Mouse (Mus musculus) brown adipose tissue, adult 24 weeks (tissue): ENCODE measurements around the gene Gm42906. TPM values are rescaled to one million over a fixed set of nuclear protein-coding genes. Genes with fewer than 3 reads are reported as not detected.

Source experiments
- H3K27ac ChIP-seq: fragments of 200-500 bp; replicated peaks from 2 replicates; pipeline ENCODE4 v1.5.1; 2012; ENCODE audit warnings: low read depth, mild to moderate bottlenecking, low read length
- H3K4me1 ChIP-seq: fragments of 200-500 bp; 2 replicates; pipeline ENCODE4 v1.6.1; 2012; ENCODE audit warnings: low read length, mixed read lengths; ENCODE audit not compliant: control insufficient read depth, insufficient read depth, insufficient read length
- H3K4me3 ChIP-seq: fragments of 200-500 bp; 2 replicates; pipeline ENCODE4 v1.5.1; 2012; ENCODE audit warnings: low read depth, mild to moderate bottlenecking, low read length, moderate library complexity; ENCODE audit not compliant: insufficient read depth
- polyA plus RNA-seq: library from polyadenylated mRNA; stranded (reverse); fragments of >200 nt; gene quantifications from 2 replicates; pipeline ENCODE4 v1.2.4, GENCODE M21; 2012; ENCODE audit not compliant: missing spikeins, insufficient read depth, insufficient read length

Gene Gm42906
- polyA plus RNA-seq, 1 experiment, result not detected

DNA sequence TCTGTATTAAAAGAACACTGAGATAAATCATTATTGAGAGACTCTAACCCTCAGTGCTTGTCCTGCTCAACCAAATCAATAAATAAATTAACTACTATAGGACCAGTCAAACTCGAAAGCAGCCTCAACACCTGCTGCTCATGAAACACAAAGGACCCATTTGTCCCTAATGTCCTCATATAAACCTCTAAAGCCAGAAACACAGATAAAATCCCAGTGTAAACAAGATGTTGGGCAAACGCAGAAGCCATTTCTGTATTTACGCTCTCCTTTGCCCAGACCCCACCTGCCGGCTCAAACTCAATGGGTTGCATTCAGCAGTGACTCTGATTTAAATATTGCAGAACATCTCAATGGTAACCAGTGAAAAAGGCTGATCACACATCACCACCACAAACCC is 131.7 kb downstream of the Gm42906 start:
- Histone ChIP-seq H3K27ac (no peak overlapping the region), H3K4me1 (no peaks in the 10 kb centered on the region), H3K4me3 (no peak overlapping the region)

GRCm38 (mm10) chr5:151293591-151293990 is 134.4 kb downstream of the Gm42906 start:
- Histone ChIP-seq H3K4me1 (no peaks in the 10 kb centered on the region), H3K4me3 (no peak overlapping the region), H3K27ac (no peak overlapping the region)

DNA sequence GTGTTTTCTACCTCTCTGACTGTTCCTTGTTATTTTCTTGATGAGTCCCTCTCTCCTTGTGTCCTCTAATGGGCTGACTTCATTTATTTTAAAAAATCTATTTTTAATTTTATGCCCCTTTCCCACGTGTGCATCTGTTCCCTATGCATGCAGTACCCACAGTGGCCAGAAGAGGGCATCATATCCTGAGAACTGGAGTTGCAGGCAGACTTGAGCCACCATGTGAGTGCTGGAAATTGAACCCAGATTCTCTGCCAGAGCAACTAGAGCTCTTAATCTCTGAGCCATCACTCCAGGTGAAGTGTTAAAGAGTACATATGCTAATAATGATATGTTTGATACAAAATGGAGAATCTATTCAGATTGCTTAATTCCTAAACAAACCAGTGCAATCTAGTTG is 135.7 kb downstream of the Gm42906 start:
- Histone ChIP-seq H3K27ac (no peak overlapping the region), H3K4me3 (no peak overlapping the region), H3K4me1 (no peaks in the 10 kb centered on the region)

- H3K27ac ChIP-seq, result no peak overlapping the region
- no peak overlapping the region for H3K4me3 ChIP-seq
- H3K4me1 ChIP-seq, result no peaks in the 10 kb centered on the region
These were observed 141.6 kb downstream of the Gm42906 start for GRCm38 (mm10) chr5:151286331-151286730.

GRCm38 (mm10) chr5:151279531-151279930 is 148.4 kb downstream of the Gm42906 start:
- Histone ChIP-seq H3K27ac (no peak overlapping the region), H3K4me3 (no peak overlapping the region), H3K4me1 (no peaks in the 10 kb centered on the region)

DNA sequence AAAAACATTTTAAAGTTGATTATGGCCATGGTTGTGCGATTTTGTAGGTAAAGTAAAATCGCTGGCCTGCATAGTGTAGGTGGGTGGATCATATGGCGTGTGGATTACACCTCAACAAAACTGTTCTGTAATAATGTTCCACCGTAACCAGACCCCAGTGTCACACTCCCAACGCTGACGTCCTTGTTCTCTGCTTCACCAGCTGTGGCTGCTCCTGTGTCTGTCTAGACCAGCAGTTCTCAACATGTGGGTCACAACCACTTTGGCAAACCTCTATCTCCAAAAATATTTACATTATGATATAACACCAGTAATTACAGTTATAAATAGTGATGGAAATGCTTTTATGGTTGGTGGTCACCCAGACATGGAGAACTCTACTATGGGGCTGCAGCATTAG is 150.0 kb downstream of the Gm42906 start:
- Histone ChIP-seq H3K4me3 (no peak overlapping the region), H3K4me1 (no peaks in the 10 kb centered on the region), H3K27ac (no peak overlapping the region)

DNA sequence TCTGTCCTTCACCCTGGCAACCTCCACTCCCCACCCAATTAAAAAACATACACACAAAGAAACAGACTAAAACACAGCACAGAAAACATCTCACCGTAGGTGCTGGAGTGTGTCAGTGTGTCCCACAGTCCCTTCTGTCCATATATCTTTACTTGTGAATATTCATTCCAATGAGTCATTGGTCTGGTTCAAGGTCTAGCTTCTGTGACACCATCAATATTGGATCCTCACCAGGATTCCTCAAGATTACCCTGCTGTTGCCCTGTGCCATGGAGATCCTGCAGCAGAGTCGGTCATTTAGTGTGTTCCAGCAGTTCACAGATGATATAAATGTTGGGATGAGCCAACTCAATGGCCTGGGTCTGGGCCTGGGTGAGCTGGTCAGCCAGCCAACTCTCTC is 152.0 kb downstream of the Gm42906 start:
- no peak overlapping the region for H3K27ac ChIP-seq

GRCm38 (mm10) chr5:151274265-151274664 is 153.7 kb downstream of the Gm42906 start:
- no peak overlapping the region for H3K4me3 ChIP-seq
- H3K27ac ChIP-seq, result no peak overlapping the region
- peaks cover 2% of the 10 kb centered on the region; the same call in 1 of the 2 replicates for H3K4me1 ChIP-seq

More for the DNA sequence above, 152.0 kb downstream of the Gm42906 start:
- no peak overlapping the region for H3K4me3 ChIP-seq
- H3K4me1 ChIP-seq, result no peaks in the 10 kb centered on the region

GRCm38 (mm10) chr5:151270815-151271214 is 157.1 kb downstream of the Gm42906 start:
- peaks cover 4% of the 10 kb centered on the region; the same call in 1 of the 2 replicates for H3K4me1 ChIP-seq
- H3K27ac ChIP-seq, result no peak overlapping the region
- H3K4me3 ChIP-seq, result no peak overlapping the region

DNA sequence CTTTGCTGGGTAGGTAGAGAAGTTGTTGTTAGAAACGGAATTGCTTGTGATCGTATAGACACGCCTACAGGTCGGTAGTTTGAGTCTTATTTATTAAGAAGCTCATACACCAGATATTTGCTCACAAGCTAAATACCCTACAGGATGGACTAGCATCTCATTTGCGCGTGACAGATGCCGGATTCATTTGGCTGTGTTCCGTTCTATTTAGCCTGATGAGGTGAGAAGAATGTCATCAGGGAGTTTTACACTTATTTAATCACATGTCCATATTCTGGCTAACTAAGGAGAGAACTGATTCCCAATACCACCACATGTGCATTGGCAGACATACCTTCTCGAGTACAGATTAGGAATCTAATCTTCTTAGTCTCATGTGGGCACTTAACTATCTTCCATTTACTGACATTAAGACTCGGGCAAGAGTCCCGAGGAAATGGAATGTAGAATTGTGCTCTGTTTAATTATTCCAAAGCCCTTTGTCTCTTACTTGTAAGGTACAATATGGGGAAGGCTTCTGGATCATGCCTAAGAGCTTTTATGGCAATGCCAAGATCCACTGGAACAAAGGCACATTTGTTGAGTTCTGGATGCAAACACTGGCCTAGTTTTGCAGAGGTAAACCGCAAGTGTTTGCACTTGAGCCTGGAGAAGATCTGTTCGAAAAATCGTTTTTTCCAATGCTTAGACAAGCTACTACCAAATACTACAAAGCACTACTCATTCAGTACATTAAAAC is 160.9 kb downstream of the Gm42906 start:
- Histone ChIP-seq H3K27ac (no peak overlapping the region), H3K4me3 (no peak overlapping the region), H3K4me1 (peaks cover 4% of the 10 kb centered on the region; the same call in 1 of the 2 replicates)

- H3K4me1 ChIP-seq, result no peaks in the 10 kb centered on the region
These were observed 166.4 kb downstream of the Gm42906 start for GRCm38 (mm10) chr5:151261558-151261957.

GRCm38 (mm10) chr5:151252213-151252612 is 175.8 kb downstream of the Gm42906 start:
- H3K27ac ChIP-seq, result no peak overlapping the region
- H3K4me1 ChIP-seq, result no peaks in the 10 kb centered on the region
- H3K4me3 ChIP-seq, result no peak overlapping the region

More at GRCm38 (mm10) chr5:151261558-151261957, 166.4 kb downstream of the Gm42906 start:
- Histone ChIP-seq H3K4me3 (no peak overlapping the region), H3K27ac (no peak overlapping the region)

- no peaks in the 10 kb centered on the region for H3K4me1 ChIP-seq
- H3K27ac ChIP-seq, result no peak overlapping the region
- H3K4me3 ChIP-seq, result no peak overlapping the region
These were observed 176.3 kb downstream of the Gm42906 start for GRCm38 (mm10) chr5:151251656-151252055.

GRCm38 (mm10) chr5:151248671-151249620 is 179.0 kb downstream of the Gm42906 start:
- Histone ChIP-seq H3K27ac (no peak overlapping the region), H3K4me1 (peaks cover 6% of the 10 kb centered on the region), H3K4me3 (no peak overlapping the region)

GRCm38 (mm10) chr5:151248084-151248483 is 179.9 kb downstream of the Gm42906 start:
- peaks cover 8% of the 10 kb centered on the region for H3K4me1 ChIP-seq
- H3K27ac ChIP-seq, result no peak overlapping the region

More at GRCm38 (mm10) chr5:151248084-151248483, 179.9 kb downstream of the Gm42906 start:
- H3K4me3 ChIP-seq, result no peak overlapping the region
